In the genomic region with DNA sequence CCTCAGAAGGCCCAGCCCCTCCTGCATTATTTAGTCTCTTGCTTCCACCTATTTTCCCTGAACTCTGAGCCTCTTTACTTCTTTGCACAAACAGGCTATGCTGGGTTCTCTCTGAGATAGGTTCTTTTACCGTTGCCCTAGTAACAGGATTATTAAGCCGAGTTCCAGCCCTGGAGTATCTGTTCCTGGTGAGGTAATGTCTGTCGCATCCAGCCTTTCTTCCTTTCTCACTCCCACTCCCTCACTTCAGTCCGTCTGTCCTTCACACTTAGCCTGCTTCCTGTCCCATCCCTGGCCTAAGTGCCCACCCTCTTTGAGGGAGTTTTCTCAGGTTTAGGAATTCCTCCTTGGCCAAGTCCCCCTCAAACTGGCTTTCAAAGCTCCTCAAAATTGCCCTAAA, we compare ENCODE assay signal across 16 mouse cellular contexts. TPM values are rescaled to one million over a fixed set of nuclear protein-coding genes. Genes with fewer than 3 reads are reported as not detected.
DNase-seq lines count a peak whose midpoint lies in the region; ATAC-seq and TF ChIP-seq lines count a peak whose summit lies in the region.
"Had no signal": no experiment of that assay in that cellular context is flagged by ENCODE, and none has a peak within 500 bp of the region (broad histone marks: within the 10 kb centered on the region; RNA-seq: fewer than 3 reads in every experiment).

No protein-coding gene starts in this region.

- no peak overlapping the region for H3K9ac ChIP-seq in forebrain, embryonic 13.5 days
- H3K9ac ChIP-seq in forebrain, embryonic 11.5 days (ENCODE audit: low read length): no peak overlapping the region
- H3K9ac ChIP-seq in midbrain, embryonic 16.5 days (ENCODE audit: low read depth, low read length): no peak overlapping the region
- no peak overlapping the region for H3K9ac ChIP-seq in kidney, embryonic 16.5 days (replicated peaks; ENCODE audit: low read length)
- H3K9ac ChIP-seq: limb, embryonic 13.5 days had no signal

- peaks cover 10% of the 10 kb centered on the region; the same call in 1 of the 2 replicates for H3K4me1 ChIP-seq in forebrain, embryonic 13.5 days
- no peaks in the 10 kb centered on the region; the same call in 1 of the 2 replicates for H3K4me1 ChIP-seq in forebrain, embryonic 11.5 days (replicated peaks; ENCODE audit: control insufficient read depth, insufficient read depth, low read length)
- peaks cover 6% of the 10 kb centered on the region; the same call in 1 of the 2 replicates for H3K4me1 ChIP-seq in midbrain, embryonic 16.5 days (ENCODE audit: control insufficient read depth, insufficient read depth, low read length)
- H3K4me1 ChIP-seq in kidney, embryonic 16.5 days (ENCODE audit: insufficient read depth, low read length): no peaks in the 10 kb centered on the region

- TF ChIP-seq CTCF in layer of hippocampus, adult 2 months (conservative IDR thresholded peaks at IDR 0.05): no peak

- H3K27ac ChIP-seq in forebrain, embryonic 13.5 days: no peak overlapping the region
- no peak overlapping the region for H3K27ac ChIP-seq in forebrain, embryonic 11.5 days (ENCODE audit: low read depth, low read length)
- peak overlapping the region; percentile 47; the same call in 1 of the 2 replicates for H3K27ac ChIP-seq in layer of hippocampus, adult 2 months
- H3K27ac ChIP-seq in midbrain, embryonic 16.5 days (ENCODE audit: low read length): no peak overlapping the region
- H3K27ac ChIP-seq in kidney, embryonic 16.5 days (ENCODE audit: low read length): no peak overlapping the region
- H3K27ac ChIP-seq: limb, embryonic 13.5 days had no signal

- ATAC-seq in forebrain, embryonic 13.5 days: peak; percentile 58
- no peak for ATAC-seq in forebrain, embryonic 11.5 days (replicated peaks; ENCODE audit: low FRiP score)
- peak; percentile 68 for ATAC-seq in midbrain, embryonic 16.5 days
- no peak for ATAC-seq in kidney, embryonic 16.5 days (ENCODE audit: low FRiP score, low TSS enrichment)
- ATAC-seq: activated CD4-positive, CD25-positive, alpha-beta regulatory T cell, adult 4 months had no signal

- H3K4me3 ChIP-seq in forebrain, embryonic 13.5 days: no peak overlapping the region
- no peak overlapping the region for H3K4me3 ChIP-seq in forebrain, embryonic 11.5 days (ENCODE audit: low read depth, low read length)
- no peak overlapping the region for H3K4me3 ChIP-seq in layer of hippocampus, adult 2 months
- H3K4me3 ChIP-seq in midbrain, embryonic 16.5 days (ENCODE audit: low read depth, low read length): no peak overlapping the region
- H3K4me3 ChIP-seq in kidney, embryonic 16.5 days (ENCODE audit: low read length): no peak overlapping the region
- H3K4me3 ChIP-seq: erythroblast, embryonic 14.5 days; limb, embryonic 13.5 days had no signal

- WGBS in forebrain, embryonic 13.5 days: 38% methylated on average over 4 of the region's 4 CpGs
- 41% methylated on average over 4 of the region's 4 CpGs for WGBS in forebrain, embryonic 11.5 days
- WGBS in midbrain, embryonic 16.5 days: 12% methylated on average over 4 of the region's 4 CpGs
- 39% methylated on average over 4 of the region's 4 CpGs for WGBS in kidney, embryonic 16.5 days

- H3K9me3 ChIP-seq in forebrain, embryonic 13.5 days (replicated peaks): no peaks in the 10 kb centered on the region
- H3K9me3 ChIP-seq in forebrain, embryonic 11.5 days (ENCODE audit: control insufficient read depth, low read length): no peaks in the 10 kb centered on the region
- H3K9me3 ChIP-seq in midbrain, embryonic 16.5 days (replicated peaks; ENCODE audit: control insufficient read depth, low read length, poor library complexity, severe bottlenecking): no peaks in the 10 kb centered on the region
- no peaks in the 10 kb centered on the region for H3K9me3 ChIP-seq in kidney, embryonic 16.5 days (ENCODE audit: low read length)
- H3K9me3 ChIP-seq: limb, embryonic 13.5 days had no signal

- H3K4me2 ChIP-seq in forebrain, embryonic 13.5 days: no peak overlapping the region
- H3K4me2 ChIP-seq in forebrain, embryonic 11.5 days (ENCODE audit: low read depth, low read length, severe bottlenecking): no peak overlapping the region
- no peak overlapping the region for H3K4me2 ChIP-seq in midbrain, embryonic 16.5 days (ENCODE audit: low read length)
- H3K4me2 ChIP-seq in kidney, embryonic 16.5 days (replicated peaks; ENCODE audit: low read depth, low read length): no peak overlapping the region
- H3K4me2 ChIP-seq: limb, embryonic 13.5 days had no signal

- H3K36me3 ChIP-seq in forebrain, embryonic 13.5 days (ENCODE audit: poor library complexity, severe bottlenecking): no peaks in the 10 kb centered on the region
- H3K36me3 ChIP-seq in forebrain, embryonic 11.5 days (ENCODE audit: control insufficient read depth, insufficient read depth, low read length): no peaks in the 10 kb centered on the region
- no peaks in the 10 kb centered on the region for H3K36me3 ChIP-seq in midbrain, embryonic 16.5 days (ENCODE audit: control insufficient read depth, insufficient read depth, low read length)
- H3K36me3 ChIP-seq in kidney, embryonic 16.5 days (ENCODE audit: insufficient read depth, low read length): no peaks in the 10 kb centered on the region
- H3K36me3 ChIP-seq: limb, embryonic 13.5 days had no signal

- intact Hi-C loops in left cerebral cortex, postnatal 14 days (cut with DNase I): no loop called here
- intact Hi-C loops in left cerebral cortex, postnatal 4 days (cut with DNase I): no loop called here

- DNase-seq in forebrain, embryonic 11.5 days (ENCODE audit: low spot score): no peak
- DNase-seq in left cerebral cortex, postnatal 14 days (ENCODE audit: low spot score in 2 of 2): peak; percentile 15 to 31
- DNase-seq in left cerebral cortex, postnatal 4 days: no peak
- DNase-seq in layer of hippocampus, adult 2 months (ENCODE audit: low spot score in 2 of 2): peak; percentile 36 to 64
- no peak for DNase-seq in lung, postnatal 14 days
- DNase-seq: adrenal gland, postnatal 36 days; cerebellum, postnatal 10 days; heart, postnatal 14 days had no signal

- no peaks in the 10 kb centered on the region for H3K27me3 ChIP-seq in forebrain, embryonic 13.5 days
- no peaks in the 10 kb centered on the region for H3K27me3 ChIP-seq in forebrain, embryonic 11.5 days (ENCODE audit: control insufficient read depth, insufficient read depth, low read length)
- H3K27me3 ChIP-seq in midbrain, embryonic 16.5 days (ENCODE audit: control insufficient read depth, insufficient read depth, low read depth, low read length): no peaks in the 10 kb centered on the region
- no peaks in the 10 kb centered on the region for H3K27me3 ChIP-seq in kidney, embryonic 16.5 days (ENCODE audit: insufficient read depth, low read length)
- H3K27me3 ChIP-seq: limb, embryonic 13.5 days had no signal

RNA-seq across cellular contexts. Expression of a gene that starts 7.0 kb away (rescaled TPM):
- not detected in 2 replicates for polyA plus RNA-seq in forebrain, embryonic 13.5 days (2015; fragmentation: Nextera tagmentation; extraction: Ambion mirVana)
- not detected in 2 replicates for polyA plus RNA-seq in forebrain, embryonic 11.5 days (2014; fragmentation: Nextera tagmentation; extraction: Ambion mirVana)
- total RNA-seq in left cerebral cortex, postnatal 14 days (2021): not detected
- not detected for total RNA-seq in left cerebral cortex, postnatal 4 days (2021)
- total RNA-seq in layer of hippocampus, adult 2 months (2021): not detected
- not detected in 2 replicates for polyA plus RNA-seq in midbrain, embryonic 16.5 days (2015; fragmentation: Nextera tagmentation; extraction: Ambion mirVana)
- polyA plus RNA-seq in kidney, embryonic 16.5 days (2015; fragmentation: Nextera tagmentation; extraction: Ambion mirVana): not detected in 2 replicates
- polyA plus RNA-seq: activated CD4-positive, CD25-positive, alpha-beta regulatory T cell, adult 4 months; erythroblast, embryonic 14.5 days; kidney, embryonic 14.5 days; stomach, embryonic 14.5 days had no signal

Comparison
In these comparisons a context has a peak if more than half of its experiments do, and no peak if none do; other contexts are left out.
1. ATAC-seq: peak in forebrain, embryonic 13.5 days (single experiment) and midbrain, embryonic 16.5 days (single experiment); none in forebrain, embryonic 11.5 days (single experiment) and kidney, embryonic 16.5 days (single experiment).
2. DNase-seq: peak in left cerebral cortex, postnatal 14 days (2 of 2) and layer of hippocampus, adult 2 months (2 of 2); none in forebrain, embryonic 11.5 days (single experiment), left cerebral cortex, postnatal 4 days (single experiment) and lung, postnatal 14 days (single experiment).